Mouse (Mus musculus) urinary bladder, postnatal 25 days (tissue): ENCODE results near the gene Lce1f.
A peak's percentile ranks its signal among the peaks of the same experiment; 100 is the strongest.

Source experiments
- DNase-seq: peaks from one replicate; pipeline ENCODE4 v3.0.0; 2022; ENCODE audit warnings: low spot score

Lce1f gene

DNA sequence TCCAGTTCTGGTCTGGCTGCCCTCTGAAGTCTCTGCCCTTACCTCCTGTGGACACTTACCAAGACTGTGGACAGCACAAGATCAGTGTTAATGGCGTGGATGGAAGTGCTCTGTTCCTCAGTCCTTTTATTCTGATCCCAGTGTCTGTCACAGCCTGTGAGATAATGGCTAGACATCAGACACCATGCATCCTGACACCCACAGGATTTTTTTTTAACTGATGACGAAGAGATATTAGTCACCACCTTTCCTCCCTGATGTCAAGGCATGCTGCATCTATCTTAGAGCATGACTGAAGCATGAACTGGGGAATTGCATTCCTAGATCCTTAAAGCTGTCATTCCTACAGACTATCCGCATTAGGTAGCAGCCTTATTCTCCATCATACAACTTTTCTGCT is at the start of gene Lce1f:
Gene Lce1f, minus strand, starts transcription at position 101 of the 400 bp plus-strand sequence.
- no peak for DNase-seq

DNA sequence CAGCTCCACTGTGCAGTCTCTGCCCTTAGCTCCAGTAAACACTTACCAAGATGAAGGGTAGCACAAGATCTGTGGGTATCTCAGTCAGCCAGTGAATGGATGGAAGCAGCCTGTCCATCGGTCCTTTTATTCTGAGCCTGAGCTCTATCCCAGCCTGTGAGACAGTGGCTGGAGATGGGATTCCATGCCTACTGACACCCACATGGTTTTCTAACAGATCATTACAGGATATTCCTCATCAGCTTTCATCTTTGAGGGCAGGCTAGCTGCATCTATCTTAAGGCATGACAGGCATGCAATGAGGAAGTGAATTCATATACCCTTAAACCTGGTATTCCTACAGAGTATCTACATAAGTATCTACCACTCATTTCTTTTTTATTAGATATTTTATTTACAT is 44.8 kb upstream of the Lce1f start, which contains the start of gene Lce1h:
Gene Lce1h, minus strand, starts transcription at position 101 of the 400 bp plus-strand sequence.
- DNase-seq: no peak

DNA sequence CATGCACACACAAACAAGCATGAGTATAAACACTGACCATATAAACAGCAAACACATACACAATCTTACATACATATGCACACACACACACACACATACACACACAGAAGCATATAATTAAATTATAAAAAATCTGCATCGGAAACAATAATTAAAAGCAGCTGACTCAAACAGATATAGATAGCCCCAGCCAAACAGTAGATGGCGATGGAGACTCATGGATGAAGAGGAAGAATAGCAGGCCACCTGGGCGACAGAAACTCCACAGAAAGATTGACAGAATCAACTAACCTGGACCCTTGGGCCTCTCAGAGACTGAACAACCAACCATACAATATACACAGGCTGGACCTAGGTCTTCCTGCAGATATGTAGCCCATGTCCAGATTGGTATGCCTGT is 33.0 kb upstream of the Lce1f start:
- DNase-seq: no peak

DNA sequence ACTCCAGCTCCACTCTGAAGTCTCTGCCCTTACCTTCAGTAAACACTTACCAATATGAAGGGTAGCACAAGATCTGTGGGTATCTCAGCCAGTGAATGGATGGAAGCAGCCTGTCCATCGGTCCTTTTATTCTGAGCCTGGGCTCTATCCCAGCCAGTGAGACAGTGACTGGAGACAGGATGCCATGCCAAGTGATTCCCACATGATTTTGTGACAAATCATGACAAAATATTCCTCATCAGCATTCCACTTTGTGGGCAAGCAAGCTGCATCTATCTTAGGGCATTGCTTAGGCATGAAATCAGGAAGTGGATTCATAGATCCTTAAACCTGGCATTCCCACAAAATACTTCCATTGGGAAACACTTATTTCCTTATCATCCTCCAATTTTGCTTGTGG is 32.1 kb upstream of the Lce1f start, which contains the start of gene Lce1g:
Gene Lce1g, minus strand, starts transcription at position 101 of the 400 bp plus-strand sequence.
- no peak for DNase-seq

DNA sequence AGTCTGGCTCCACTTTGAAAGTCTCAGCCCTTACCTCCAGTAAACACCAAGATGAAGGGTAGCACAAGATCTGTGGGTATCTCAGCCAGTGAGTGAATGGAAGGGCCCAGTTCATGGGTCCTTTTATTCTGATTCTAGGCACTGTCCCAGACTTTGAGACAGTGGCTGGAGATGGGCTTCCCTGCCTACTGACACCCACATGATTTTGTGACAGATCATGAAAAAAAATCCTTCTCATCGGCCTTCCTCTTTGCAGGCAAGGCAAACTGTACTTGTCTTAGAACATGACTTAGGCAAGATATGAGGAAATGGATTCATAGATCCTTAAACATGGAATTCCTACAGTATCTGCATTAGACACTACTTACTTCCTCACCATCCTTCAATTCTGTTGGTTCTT is 18.8 kb upstream of the Lce1f start, which contains the start of gene Gm38119:
Gene Gm38119, minus strand, starts transcription at position 101 of the 400 bp plus-strand sequence.
- DNase-seq: no peak

DNA sequence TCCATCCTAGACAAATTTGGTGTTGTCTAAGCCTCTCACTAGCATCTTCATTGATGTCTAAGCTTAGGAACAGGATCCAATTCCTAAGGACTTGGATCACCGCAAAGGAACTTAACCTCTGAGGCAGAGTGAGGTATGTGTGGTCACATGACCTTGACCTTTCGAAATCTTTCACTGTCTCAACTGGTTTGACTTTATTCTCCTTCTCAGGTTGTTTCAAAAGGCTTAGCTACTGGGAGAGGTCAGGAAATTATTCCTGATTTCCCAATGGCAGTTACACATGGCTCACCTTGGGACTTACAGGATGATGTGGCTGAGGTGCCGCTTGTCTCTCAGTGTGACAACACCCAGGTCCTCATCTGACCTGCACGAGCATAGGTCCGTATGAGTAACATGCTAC is 2.5 kb upstream of the Lce1f start:
- DNase-seq: no peak

DNA sequence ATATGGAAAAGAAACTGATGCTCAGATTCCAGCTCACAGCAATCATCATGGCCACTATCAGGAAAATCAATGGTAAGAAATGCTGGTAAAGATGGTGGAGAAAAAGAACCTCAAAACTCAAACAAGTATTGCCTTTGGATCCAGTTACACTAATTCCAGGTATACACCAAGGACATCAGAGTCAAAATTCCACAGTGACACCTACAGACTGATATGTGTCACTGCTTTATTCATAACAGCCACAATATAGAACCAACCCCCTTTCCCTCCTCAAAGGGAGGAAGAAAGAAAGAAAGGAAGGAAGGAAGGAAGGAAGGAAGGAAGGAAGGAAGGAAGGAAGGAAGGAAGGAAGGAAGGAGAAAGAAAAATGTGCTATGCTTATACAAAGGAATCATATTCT is 5.0 kb downstream of the Lce1f start:
- DNase-seq: no peak

DNA sequence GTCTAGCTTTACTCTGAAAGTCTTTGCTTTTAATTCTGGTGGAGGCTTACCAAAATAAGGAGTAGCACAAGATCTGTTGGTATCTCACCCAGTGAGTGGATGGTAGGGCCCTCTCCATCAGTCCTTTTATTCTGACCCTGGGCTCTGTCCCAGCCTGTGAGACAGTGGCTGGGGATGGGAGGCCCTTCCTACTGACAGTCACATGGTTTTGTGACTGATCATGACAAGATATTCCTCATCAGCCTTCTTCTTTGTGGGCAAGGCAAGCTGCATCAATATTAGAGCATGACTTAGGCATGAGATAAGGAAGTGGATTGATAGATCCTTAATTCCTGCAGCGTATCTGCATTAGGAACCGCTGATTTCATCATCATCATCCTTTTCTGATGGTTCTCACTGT is 11.2 kb downstream of the Lce1f start, which contains the start of gene Lce1e:
Gene Lce1e, minus strand, starts transcription at position 101 of the 400 bp plus-strand sequence.
- DNase-seq: no peak

DNA sequence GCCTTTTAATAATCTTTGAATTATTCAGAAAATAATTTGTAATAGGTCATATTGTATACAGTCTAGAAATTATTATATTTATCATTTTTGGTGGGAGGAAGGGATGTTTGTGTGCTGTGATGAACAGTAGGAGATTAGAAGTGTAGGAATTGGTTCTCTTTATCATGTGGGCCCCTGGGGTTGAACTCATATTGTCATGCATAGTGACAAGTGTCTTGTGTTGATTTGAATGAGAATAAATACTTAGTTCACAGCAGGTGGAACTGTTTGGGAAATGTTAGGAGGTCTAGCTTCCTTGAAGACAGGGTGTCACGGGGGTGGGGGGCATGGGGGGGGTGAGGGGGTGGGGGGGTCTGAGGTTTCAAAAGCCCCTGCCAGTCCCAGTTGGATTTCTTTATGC is 25.5 kb downstream of the Lce1f start:
- no peak for DNase-seq

DNA sequence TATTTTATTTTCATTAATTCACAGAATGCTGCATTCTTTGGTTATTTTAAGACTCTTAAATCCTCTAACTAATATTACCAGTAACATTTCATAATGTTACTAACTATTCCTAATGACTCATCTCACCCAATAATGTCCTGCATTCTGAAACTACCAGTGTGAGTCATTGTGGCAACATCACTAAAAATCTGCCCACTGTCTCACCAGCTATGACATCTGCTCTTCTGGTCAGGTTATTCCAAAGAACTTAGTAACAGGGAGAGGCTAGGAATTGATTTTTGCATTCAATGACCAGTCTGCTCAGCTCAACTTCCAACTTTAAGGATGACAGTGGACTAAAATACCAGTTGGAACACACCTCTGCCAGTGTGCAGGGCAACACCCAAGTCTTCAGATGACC is 28.5 kb downstream of the Lce1f start:
- no peak for DNase-seq

DNA sequence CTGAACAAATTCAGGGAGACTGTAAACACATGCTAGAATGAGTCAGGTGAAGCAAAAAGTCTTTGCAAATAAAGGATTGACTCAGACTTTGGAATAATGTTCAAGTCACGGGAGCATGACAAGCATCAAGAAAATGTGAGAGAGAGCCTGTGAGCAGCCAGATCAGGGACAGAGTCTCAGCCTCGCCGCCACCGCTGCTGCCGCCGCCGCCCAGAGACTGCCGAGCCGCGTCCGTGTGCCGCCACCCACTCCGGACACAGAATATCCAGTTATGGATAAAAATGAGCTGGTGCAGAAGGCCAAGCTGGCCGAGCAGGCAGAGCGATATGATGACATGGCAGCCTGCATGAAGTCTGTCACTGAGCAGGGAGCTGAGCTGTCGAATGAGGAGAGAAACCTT is 31.0 kb downstream of the Lce1f start:
- DNase-seq: peak; percentile 12

DNA sequence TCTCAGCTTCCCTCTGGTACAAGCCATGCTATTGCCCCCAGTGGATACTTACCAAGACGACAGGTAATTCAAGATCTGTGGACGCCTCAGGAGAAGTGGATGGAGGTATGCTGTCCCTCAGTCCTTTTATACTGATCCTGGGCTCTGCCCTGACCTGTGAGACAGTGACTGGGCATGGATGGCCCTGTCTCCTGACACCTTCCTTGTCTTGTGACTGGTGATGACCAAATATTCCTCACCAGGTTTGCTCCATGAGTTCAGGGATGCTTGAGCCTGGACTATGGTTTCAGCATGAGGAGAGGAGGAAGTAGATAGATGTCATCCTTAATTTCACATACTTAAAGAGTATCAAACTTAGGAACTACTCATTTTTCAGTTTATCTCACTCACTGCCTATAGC is 33.0 kb downstream of the Lce1f start, which contains the start of gene Lce1d:
Gene Lce1d, minus strand, starts transcription at position 101 of the 400 bp plus-strand sequence.
- DNase-seq: no peak

DNA sequence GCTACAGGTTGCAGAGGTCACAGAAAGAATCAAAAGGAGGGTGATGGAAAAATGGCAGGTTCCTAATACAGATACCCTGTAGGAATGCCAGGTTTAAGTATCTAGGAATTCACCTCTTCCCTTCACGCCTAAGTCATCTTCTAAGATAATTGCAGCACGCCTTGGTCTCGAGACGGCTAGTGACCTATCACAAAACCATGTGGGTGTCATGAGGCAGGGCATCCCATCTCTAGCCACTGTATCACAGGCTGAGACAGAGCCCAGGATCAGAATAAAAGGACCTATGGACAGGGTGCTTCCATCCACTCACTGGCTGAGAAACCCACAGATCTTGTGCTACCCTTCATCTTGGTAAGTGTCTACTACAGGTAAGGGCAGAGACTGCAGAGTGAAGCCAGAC is 41.2 kb downstream of the Lce1f start, which contains the start of gene Lce1c:
Gene Lce1c, plus strand, starts transcription at position 301 of the 400 bp plus-strand sequence.
- no peak for DNase-seq

DNA sequence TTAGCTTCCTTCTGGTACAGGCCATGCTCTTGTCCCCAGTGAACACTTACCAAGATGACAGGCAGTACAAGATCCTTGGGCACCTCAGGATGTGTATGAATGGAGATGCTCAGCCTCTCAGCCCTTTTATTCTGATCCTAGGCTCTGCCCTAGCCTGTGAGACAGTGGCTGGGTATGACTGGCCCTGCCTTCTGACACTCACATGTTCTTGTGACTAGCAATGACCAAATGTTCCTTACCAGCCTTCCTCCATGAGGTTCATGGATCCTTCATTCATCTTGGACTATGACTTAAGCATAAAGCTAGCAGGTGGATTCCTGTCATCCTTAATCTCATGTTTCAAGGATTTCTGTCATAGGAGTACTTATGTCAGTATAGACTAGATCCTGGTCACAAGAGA is 49.9 kb downstream of the Lce1f start, which contains the start of gene Lce1a2:
Gene Lce1a2, minus strand, starts transcription at position 101 of the 400 bp plus-strand sequence.
- DNase-seq: no peak
